Mouse (Mus musculus): Measurements from ENCODE around the gene Dlg2. TPM values are rescaled to one million over a fixed set of nuclear protein-coding genes. Genes with fewer than 3 reads are reported as not detected.

Gene Dlg2
- polyA plus RNA-seq, 1 experiment from 2014 or later, result 0.87 TPM

GRCm38 (mm10) chr7:91845723-91846122, 1369.3 kb downstream of the Dlg2 start:
- ATAC-seq (replicated peaks; ENCODE audit: low FRiP score, low read depth) (no peak), DNase-seq (ENCODE audit: low spot score) (no peak)
- H3K4me3 ChIP-seq (replicated peaks; ENCODE audit: low read depth, low read length), result no peak overlapping the region
- H3K4me1 ChIP-seq (replicated peaks; ENCODE audit: insufficient read depth, low read length), result no peaks in the 10 kb centered on the region
- H3K4me2 ChIP-seq (ENCODE audit: low read length), result no peak overlapping the region
- H3K36me3 ChIP-seq (ENCODE audit: insufficient read depth, low read length), result no peaks in the 10 kb centered on the region
- WGBS, result 25% methylated on average over 1 of the region's 1 CpGs
- no peak overlapping the region for H3K27ac ChIP-seq
- TF ChIP-seq CTCF (IDR thresholded peaks at IDR 0.05; ENCODE audit: low read depth), result no peak
- no peaks in the 10 kb centered on the region for H3K27me3 ChIP-seq (ENCODE audit: insufficient read depth, low read length)
- H3K9ac ChIP-seq (ENCODE audit: low read depth, low read length), result no peak overlapping the region
- no peaks in the 10 kb centered on the region for H3K9me3 ChIP-seq (replicated peaks; ENCODE audit: low read length)

- Histone ChIP-seq H3K4me3 (replicated peaks; ENCODE audit: low read depth, low read length) (no peak overlapping the region), H3K4me1 (replicated peaks; ENCODE audit: insufficient read depth, low read length) (no peaks in the 10 kb centered on the region)
- DNase-seq (ENCODE audit: low spot score), result no peak
Observed at GRCm38 (mm10) chr7:91849364-91849763, 1372.9 kb downstream of the Dlg2 start.

GRCm38 (mm10) chr7:91853653-91854052, 1377.2 kb downstream of the Dlg2 start:
- ATAC-seq (replicated peaks; ENCODE audit: low FRiP score, low read depth) (no peak), DNase-seq (ENCODE audit: low spot score) (no peak)
- 36% methylated on average over 4 of the region's 4 CpGs for WGBS

More at GRCm38 (mm10) chr7:91849364-91849763, 1372.9 kb downstream of the Dlg2 start:
- no peaks in the 10 kb centered on the region for H3K9me3 ChIP-seq (replicated peaks; ENCODE audit: low read length)
- no peak overlapping the region for H3K9ac ChIP-seq (ENCODE audit: low read depth, low read length)
- no peak for ATAC-seq (replicated peaks; ENCODE audit: low FRiP score, low read depth)
- H3K27ac ChIP-seq, result no peak overlapping the region
- no peak for TF ChIP-seq CTCF (IDR thresholded peaks at IDR 0.05; ENCODE audit: low read depth)
- H3K36me3 ChIP-seq (ENCODE audit: insufficient read depth, low read length), result no peaks in the 10 kb centered on the region
- no peaks in the 10 kb centered on the region for H3K27me3 ChIP-seq (ENCODE audit: insufficient read depth, low read length)
- H3K4me2 ChIP-seq (ENCODE audit: low read length), result no peak overlapping the region

GRCm38 (mm10) chr7:91856931-91857330, 1380.5 kb downstream of the Dlg2 start:
- TF ChIP-seq CTCF (IDR thresholded peaks at IDR 0.05; ENCODE audit: low read depth), result no peak
- WGBS, result 72% methylated on average over 2 of the region's 2 CpGs
- no peak for DNase-seq (ENCODE audit: low spot score)
- Histone ChIP-seq H3K4me3 (replicated peaks; ENCODE audit: low read depth, low read length) (no peak overlapping the region), H3K9me3 (replicated peaks; ENCODE audit: low read length) (no peaks in the 10 kb centered on the region), H3K36me3 (ENCODE audit: insufficient read depth, low read length) (no peaks in the 10 kb centered on the region), H3K27me3 (ENCODE audit: insufficient read depth, low read length) (no peaks in the 10 kb centered on the region), H3K4me1 (replicated peaks; ENCODE audit: insufficient read depth, low read length) (no peaks in the 10 kb centered on the region), H3K27ac (no peak overlapping the region), H3K4me2 (ENCODE audit: low read length) (no peak overlapping the region), H3K9ac (ENCODE audit: low read depth, low read length) (no peak overlapping the region)
- no peak for ATAC-seq (replicated peaks; ENCODE audit: low FRiP score, low read depth)

More at GRCm38 (mm10) chr7:91853653-91854052, 1377.2 kb downstream of the Dlg2 start:
- Histone ChIP-seq H3K9ac (ENCODE audit: low read depth, low read length) (no peak overlapping the region), H3K4me2 (ENCODE audit: low read length) (no peak overlapping the region), H3K4me3 (replicated peaks; ENCODE audit: low read depth, low read length) (no peak overlapping the region), H3K9me3 (replicated peaks; ENCODE audit: low read length) (no peaks in the 10 kb centered on the region), H3K27ac (no peak overlapping the region), H3K36me3 (ENCODE audit: insufficient read depth, low read length) (no peaks in the 10 kb centered on the region), H3K4me1 (replicated peaks; ENCODE audit: insufficient read depth, low read length) (no peaks in the 10 kb centered on the region), H3K27me3 (ENCODE audit: insufficient read depth, low read length) (no peaks in the 10 kb centered on the region)
- TF ChIP-seq CTCF (IDR thresholded peaks at IDR 0.05; ENCODE audit: low read depth), result no peak

GRCm38 (mm10) chr7:91862806-91863531, 1386.5 kb downstream of the Dlg2 start:
- DNase-seq (ENCODE audit: low spot score), result no peak
- H3K4me3 ChIP-seq (replicated peaks; ENCODE audit: low read depth, low read length), result no peak overlapping the region
- no peaks in the 10 kb centered on the region for H3K36me3 ChIP-seq (ENCODE audit: insufficient read depth, low read length)
- no peak overlapping the region for H3K4me2 ChIP-seq (ENCODE audit: low read length)
- ATAC-seq (replicated peaks; ENCODE audit: low FRiP score, low read depth), result no peak
- H3K4me1 ChIP-seq (replicated peaks; ENCODE audit: insufficient read depth, low read length), result no peaks in the 10 kb centered on the region
- H3K9ac ChIP-seq (ENCODE audit: low read depth, low read length), result no peak overlapping the region
- no peak overlapping the region for H3K27ac ChIP-seq
- WGBS, result 38% methylated on average over 5 of the region's 5 CpGs
- no peaks in the 10 kb centered on the region for H3K27me3 ChIP-seq (ENCODE audit: insufficient read depth, low read length)
- no peak for TF ChIP-seq CTCF (IDR thresholded peaks at IDR 0.05; ENCODE audit: low read depth)
- H3K9me3 ChIP-seq (replicated peaks; ENCODE audit: low read length), result no peaks in the 10 kb centered on the region

- TF ChIP-seq CTCF (IDR thresholded peaks at IDR 0.05; ENCODE audit: low read depth), result no peak
- no peak for ATAC-seq (replicated peaks; ENCODE audit: low FRiP score, low read depth)
- H3K27me3 ChIP-seq (ENCODE audit: insufficient read depth, low read length), result no peaks in the 10 kb centered on the region
- no peaks in the 10 kb centered on the region for H3K4me1 ChIP-seq (replicated peaks; ENCODE audit: insufficient read depth, low read length)
- H3K9me3 ChIP-seq (replicated peaks; ENCODE audit: low read length), result no peaks in the 10 kb centered on the region
- H3K36me3 ChIP-seq (ENCODE audit: insufficient read depth, low read length), result no peaks in the 10 kb centered on the region
- no peak overlapping the region for H3K4me3 ChIP-seq (replicated peaks; ENCODE audit: low read depth, low read length)
- no peak for DNase-seq (ENCODE audit: low spot score)
- H3K9ac ChIP-seq (ENCODE audit: low read depth, low read length), result no peak overlapping the region
- H3K4me2 ChIP-seq (ENCODE audit: low read length), result no peak overlapping the region
- 67% methylated on average over 1 of the region's 1 CpGs for WGBS
- H3K27ac ChIP-seq, result no peak overlapping the region
Observed at GRCm38 (mm10) chr7:91868919-91869318, 1392.4 kb downstream of the Dlg2 start.

GRCm38 (mm10) chr7:91876831-91877230, 1400.4 kb downstream of the Dlg2 start:
- no peak overlapping the region for H3K27ac ChIP-seq
- no peaks in the 10 kb centered on the region for H3K36me3 ChIP-seq (ENCODE audit: insufficient read depth, low read length)
- TF ChIP-seq CTCF (IDR thresholded peaks at IDR 0.05; ENCODE audit: low read depth), result no peak
- DNase-seq (ENCODE audit: low spot score) (no peak), ATAC-seq (replicated peaks; ENCODE audit: low FRiP score, low read depth) (no peak)
- H3K9me3 ChIP-seq (replicated peaks; ENCODE audit: low read length), result no peaks in the 10 kb centered on the region
- no peak overlapping the region for H3K9ac ChIP-seq (ENCODE audit: low read depth, low read length)
- no peak overlapping the region for H3K4me3 ChIP-seq (replicated peaks; ENCODE audit: low read depth, low read length)
- no peak overlapping the region for H3K4me2 ChIP-seq (ENCODE audit: low read length)
- 50% methylated on average over 1 of the region's 1 CpGs for WGBS
- H3K4me1 ChIP-seq (replicated peaks; ENCODE audit: insufficient read depth, low read length), result no peaks in the 10 kb centered on the region
- no peaks in the 10 kb centered on the region for H3K27me3 ChIP-seq (ENCODE audit: insufficient read depth, low read length)
